Mouse (Mus musculus): Measurements from ENCODE around the gene Mak.

GRCm38 (mm10) chr13:41047280-41047679, 32.2 kb downstream of the Mak start:
- no peak for TF ChIP-seq CHD2 (IDR thresholded peaks at IDR 0.05; ENCODE audit: low read depth, low read length)
- TF ChIP-seq HCFC1 (IDR thresholded peaks at IDR 0.05; ENCODE audit: borderline replicate concordance, insufficient read depth, low read length): no peak
- no peak for TF ChIP-seq MAFK (IDR thresholded peaks at IDR 0.05; ENCODE audit: insufficient read depth, low read depth, low read length)
- TF ChIP-seq ZNF384 (IDR thresholded peaks at IDR 0.05; ENCODE audit: low read depth, low read length): no peak
- no peak for TF ChIP-seq ZC3H11A (IDR thresholded peaks at IDR 0.05; ENCODE audit: borderline replicate concordance, low read depth, low read length)

Data from ES-E14 (cell line).